Comparison of ENCODE assay signal across 8 mouse cellular contexts in genomic region chr5:35728344-35728956, GRCm38 (mm10). TPM values are rescaled to one million over a fixed set of nuclear protein-coding genes. Genes with fewer than 3 reads are reported as not detected.
DNase-seq lines count a peak whose midpoint lies in the region; ATAC-seq and TF ChIP-seq lines count a peak whose summit lies in the region.

No protein-coding gene starts in this region.

- TF ChIP-seq POLR2A in kidney, adult 2 months (IDR thresholded peaks at IDR 0.05; ENCODE audit: low read depth, low read length), result no peak

- H3K9ac ChIP-seq in ES-E14 (ENCODE audit: insufficient read depth, low read depth, low read length, poor library complexity, severe bottlenecking), result peak overlapping the region; percentile 30; the same call in 1 of the 2 replicates
- H3K9ac ChIP-seq in embryonic facial prominence, embryonic 15.5 days, result no peak overlapping the region
- peak overlapping the region; percentile 4 for H3K9ac ChIP-seq in liver, embryonic 13.5 days

- TF ChIP-seq CTCF in kidney, adult 2 months (conservative IDR thresholded peaks at IDR 0.05; ENCODE audit: insufficient read depth, insufficient read length, low read depth, low read length), result no peak

- H3K4me1 ChIP-seq in kidney, adult 2 months (ENCODE audit: control insufficient read depth, insufficient read depth, low read length), result peaks cover 61% of the 10 kb centered on the region
- peaks cover 4 to 18% of the 10 kb centered on the region in 2 experiments; a peak in 3 of 4 replicates for H3K4me1 ChIP-seq in ES-E14 (ENCODE audit: control insufficient read depth in 2 of 2, insufficient read depth in 2 of 2, low read length in 2 of 2, poor library complexity in 1 of 2)
- H3K4me1 ChIP-seq in embryonic facial prominence, embryonic 15.5 days, result 0 out of 2 replicates have a peak, but pooled peaks cover 10% of the 10 kb centered on the region
- H3K4me1 ChIP-seq in liver, embryonic 13.5 days (replicated peaks), result peaks cover 12% of the 10 kb centered on the region; the same call in 1 of the 2 replicates

- ATAC-seq in embryonic facial prominence, embryonic 15.5 days (ENCODE audit: insufficient number of reproducible peaks, low FRiP score, low TSS enrichment, low read depth), result no peak
- ATAC-seq in liver, embryonic 13.5 days (ENCODE audit: low read depth), result no peak
- no peak for ATAC-seq in erythroid progenitor cell, adult 5-6 weeks (replicated peaks; ENCODE audit: low FRiP score, poor library complexity, severe bottlenecking)

- H3K4me2 ChIP-seq in embryonic facial prominence, embryonic 15.5 days (replicated peaks), result peak overlapping the region; percentile 2; the same call in 1 of the 2 replicates
- H3K4me2 ChIP-seq in liver, embryonic 13.5 days, result peak overlapping the region; percentile 36

- peak overlapping the region; percentile 56 for H3K4me3 ChIP-seq in kidney, adult 2 months (ENCODE audit: insufficient read depth, low read depth, low read length)
- peak overlapping the region; percentile 24 to 30; a peak in 3 of 4 replicates for H3K4me3 ChIP-seq in ES-E14 (ENCODE audit: insufficient read depth in 1 of 2, low read depth in 1 of 2, low read length in 2 of 2, poor library complexity in 1 of 2, severe bottlenecking in 1 of 2)
- H3K4me3 ChIP-seq in embryonic facial prominence, embryonic 15.5 days (replicated peaks), result peak overlapping the region; percentile 21
- peak overlapping the region; percentile 32 for H3K4me3 ChIP-seq in liver, embryonic 13.5 days (replicated peaks)

- no peaks in the 10 kb centered on the region for H3K9me3 ChIP-seq in ES-E14 (ENCODE audit: control insufficient read depth, insufficient read depth, low read depth, low read length)
- no peaks in the 10 kb centered on the region for H3K9me3 ChIP-seq in embryonic facial prominence, embryonic 15.5 days (replicated peaks)
- no peaks in the 10 kb centered on the region for H3K9me3 ChIP-seq in liver, embryonic 13.5 days (replicated peaks)

- no peaks in the 10 kb centered on the region for H3K36me3 ChIP-seq in kidney, adult 2 months (ENCODE audit: control insufficient read depth, insufficient read depth, low read length)
- no peaks in the 10 kb centered on the region for H3K36me3 ChIP-seq in ES-E14 (ENCODE audit: control insufficient read depth, insufficient read depth, low read length, poor library complexity, severe bottlenecking)
- H3K36me3 ChIP-seq in embryonic facial prominence, embryonic 15.5 days, result no peaks in the 10 kb centered on the region
- no peaks in the 10 kb centered on the region for H3K36me3 ChIP-seq in liver, embryonic 13.5 days

- in situ Hi-C loops in ES-E14 (cut with MboI; ENCODE audit: low sequenced_read_pairs in 2 of 2, unreplicated experiment in 2 of 2), result no loop called here

- 21% methylated on average over 12 of the region's 12 CpGs for WGBS in kidney, adult 2 months
- 84% methylated on average over 12 of the region's 12 CpGs for WGBS in embryonic facial prominence, embryonic 15.5 days
- WGBS in liver, embryonic 13.5 days (ENCODE audit: insufficient replicate concordance), result 37% methylated on average over 12 of the region's 12 CpGs

- peak overlapping the region; percentile 91 for H3K27ac ChIP-seq in kidney, adult 2 months (ENCODE audit: insufficient read depth, low read depth, low read length)
- H3K27ac ChIP-seq in ES-E14 (ENCODE audit: insufficient read depth, low read depth, low read length, poor library complexity, severe bottlenecking), result no peak overlapping the region
- 0 out of 2 replicates have a peak overlapping the region, but pooled peaks have one; percentile 63 for H3K27ac ChIP-seq in embryonic facial prominence, embryonic 15.5 days (replicated peaks)
- 0 out of 2 replicates have a peak overlapping the region, but pooled peaks have one; percentile 52 for H3K27ac ChIP-seq in liver, embryonic 13.5 days

- no peak for DNase-seq in kidney, adult 2 months
- no peak for DNase-seq in kidney, adult 18-20 months
- DNase-seq in ES-E14 (ENCODE audit: low read depth, low spot score), result no peak
- DNase-seq in liver, embryonic 13.5 days, result no peak
- DNase-seq in cerebellum, adult 11 months, result no peak
- no peak for DNase-seq in left cerebral cortex, adult 11 months (ENCODE audit: low spot score)

- no peaks in the 10 kb centered on the region for H3K27me3 ChIP-seq in kidney, adult 2 months (replicated peaks; ENCODE audit: control insufficient read depth, insufficient read depth, low read length)
- no peaks in the 10 kb centered on the region for H3K27me3 ChIP-seq in embryonic facial prominence, embryonic 15.5 days
- H3K27me3 ChIP-seq in liver, embryonic 13.5 days, result no peaks in the 10 kb centered on the region

TF ChIP-seq in ES-E14, 5 proteins besides CTCF, POLR2A, EP300 and RAD21:
- TF ChIP-seq MAFK (IDR thresholded peaks at IDR 0.05; ENCODE audit: insufficient read depth, low read depth, low read length), result no peak
- no peak for TF ChIP-seq CHD2 (IDR thresholded peaks at IDR 0.05; ENCODE audit: low read depth, low read length)
- TF ChIP-seq ZC3H11A (IDR thresholded peaks at IDR 0.05; ENCODE audit: borderline replicate concordance, low read depth, low read length), result no peak
- no peak for TF ChIP-seq HCFC1 (IDR thresholded peaks at IDR 0.05; ENCODE audit: borderline replicate concordance, insufficient read depth, low read length)
- TF ChIP-seq ZNF384 (IDR thresholded peaks at IDR 0.05; ENCODE audit: low read depth, low read length), result no peak
TF ChIP-seq in ES-E14: peak in this region for 0.

RNA-seq across cellular contexts. Expression of gene Sh3tc1, which starts 11.3 kb away (rescaled TPM):
- 35.1 and 40.1 TPM in 2 replicates for polyA plus RNA-seq in kidney, adult 2 months (2012; rRNA removed)
- 5.1 and 5.9 TPM in 2 replicates for total RNA-seq in ES-E14 (2012; rRNA removed)
- 5.0 and 7.0 TPM in 2 replicates for polyA plus RNA-seq in embryonic facial prominence, embryonic 15.5 days (2015; fragmentation: Nextera tagmentation; extraction: Ambion mirVana)
- 2.1 TPM in 2 replicates for polyA plus RNA-seq in liver, embryonic 13.5 days (2015; fragmentation: Nextera tagmentation; extraction: Ambion mirVana)
- total RNA-seq in erythroid progenitor cell, adult 5-6 weeks (2015; ENCODE audit: low replicate concordance), result 0.36 TPM in 1 of 2 replicates, not detected in the other
- total RNA-seq in erythroid progenitor cell, adult 5-6 weeks (2017; ENCODE audit: low replicate concordance), result 0.90 and 1.6 TPM in 2 replicates

RNA-seq across cellular contexts. Expression of gene Ablim2, which starts 29.2 kb away (rescaled TPM):
- polyA plus RNA-seq in kidney, adult 2 months (2012; rRNA removed), result 5.8 and 7.5 TPM in 2 replicates
- total RNA-seq in ES-E14 (2012; rRNA removed), result 0.95 and 1.6 TPM in 2 replicates
- polyA plus RNA-seq in embryonic facial prominence, embryonic 15.5 days (2015; fragmentation: Nextera tagmentation; extraction: Ambion mirVana), result 3.5 and 4.7 TPM in 2 replicates
- polyA plus RNA-seq in liver, embryonic 13.5 days (2015; fragmentation: Nextera tagmentation; extraction: Ambion mirVana), result 0.03 and 0.18 TPM in 2 replicates
- total RNA-seq in erythroid progenitor cell, adult 5-6 weeks (2015; ENCODE audit: low replicate concordance), result not detected in 2 replicates
- not detected in 2 replicates for total RNA-seq in erythroid progenitor cell, adult 5-6 weeks (2017; ENCODE audit: low replicate concordance)

RNA-seq across cellular contexts. Expression of gene Htra3, which starts 48.9 kb away (rescaled TPM):
- polyA plus RNA-seq in kidney, adult 2 months (2012; rRNA removed), result 9.8 and 12.4 TPM in 2 replicates
- 0.16 and 0.71 TPM in 2 replicates for total RNA-seq in ES-E14 (2012; rRNA removed)
- polyA plus RNA-seq in embryonic facial prominence, embryonic 15.5 days (2015; fragmentation: Nextera tagmentation; extraction: Ambion mirVana), result 31.3 and 33.0 TPM in 2 replicates
- polyA plus RNA-seq in liver, embryonic 13.5 days (2015; fragmentation: Nextera tagmentation; extraction: Ambion mirVana), result 1.0 and 1.3 TPM in 2 replicates
- total RNA-seq in erythroid progenitor cell, adult 5-6 weeks (2015; ENCODE audit: low replicate concordance), result not detected in 2 replicates
- not detected in 2 replicates for total RNA-seq in erythroid progenitor cell, adult 5-6 weeks (2017; ENCODE audit: low replicate concordance)
